Mouse (Mus musculus) CD4-positive, CD25-positive, alpha-beta regulatory T cell (primary cell): Measurements from ENCODE around the gene Tbc1d32. TPM values are rescaled to one million over a fixed set of nuclear protein-coding genes. Genes with fewer than 3 reads are reported as not detected.

Source experiments
- polyA plus RNA-seq: library from polyadenylated mRNA; unstranded; fragments of 100-300 nt; shearing (Covaris generic); gene quantifications from one replicate; pipeline ENCODE4 v1.2.1, GENCODE M21; 2017

Tbc1d32 gene
- 1.5 TPM for polyA plus RNA-seq

GRCm38 (mm10) chr10:56228568-56229209, at the start of gene Tbc1d32:
Gene Tbc1d32, minus strand, starts transcription at chr10:56228689.

GRCm38 (mm10) chr10:56106333-56106995, 122.0 kb downstream of the Tbc1d32 start, which contains the start of gene Msl3l2:
Gene Msl3l2, plus strand, starts transcription at chr10:56106917.

Other genes starting within 250 kb of the Tbc1d32 start
- 18.0 TPM for gene Msl3l2, start 121.8 kb downstream of the Tbc1d32 start, polyA plus RNA-seq
- gene Gja1, start 148.6 kb upstream of the Tbc1d32 start, polyA plus RNA-seq: 0.66 TPM